Mouse (Mus musculus) G1E-ER4 (cell line): ENCODE results near the gene Vamp5. TPM values are rescaled to one million over a fixed set of nuclear protein-coding genes. Genes with fewer than 3 reads are reported as not detected.

Experiments used
- GATA1 ChIP-seq: IDR thresholded peaks from one replicate; pipeline ENCODE4 v1.8.0; 2012; ENCODE audit warnings: low read length, inconsistent platforms
- polyA plus RNA-seq: library from polyadenylated mRNA; stranded (reverse); fragments of >175 nt; gene quantifications from 2 replicates; pipeline ENCODE4 v1.2.3, GENCODE M21; 2012

Gene Vamp5
- polyA plus RNA-seq = 234 and 278 TPM in 2 replicates

DNA sequence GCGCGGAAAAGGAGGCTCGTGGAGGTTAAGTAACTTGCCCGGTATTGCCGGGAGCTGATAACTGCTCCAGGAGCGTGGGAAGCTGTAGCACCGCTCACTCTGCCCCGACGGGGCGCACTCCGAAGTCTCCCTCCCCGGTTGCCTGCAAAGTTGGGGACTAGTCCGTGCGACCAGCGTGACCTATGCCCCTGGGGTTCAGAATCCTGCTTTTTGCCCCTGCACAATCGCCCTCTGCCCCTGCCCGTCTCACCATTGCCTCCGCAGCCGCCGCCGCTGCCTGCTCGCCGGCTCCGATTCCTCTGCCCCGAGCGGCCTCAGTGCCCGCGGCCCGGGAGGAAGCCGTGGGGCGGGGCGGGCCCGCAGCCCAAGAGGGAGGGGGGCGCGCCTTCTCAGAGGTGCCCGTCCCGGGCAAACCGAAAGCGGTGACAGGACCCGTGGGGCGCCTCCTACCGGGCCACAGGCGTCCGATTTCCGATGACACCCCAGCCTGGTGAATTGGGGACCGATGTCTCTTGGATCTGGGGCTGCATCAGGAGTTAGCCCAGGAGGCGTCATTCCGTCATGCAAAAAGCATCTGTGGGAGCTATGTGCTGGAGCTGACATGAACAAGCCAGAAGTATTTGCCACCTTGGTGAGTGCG is at the start of gene Vamp5:
Gene Vamp5 (minus strand): TSS at position 338 of the 640 bp plus-strand sequence.
- TF ChIP-seq GATA1 = no peak

DNA sequence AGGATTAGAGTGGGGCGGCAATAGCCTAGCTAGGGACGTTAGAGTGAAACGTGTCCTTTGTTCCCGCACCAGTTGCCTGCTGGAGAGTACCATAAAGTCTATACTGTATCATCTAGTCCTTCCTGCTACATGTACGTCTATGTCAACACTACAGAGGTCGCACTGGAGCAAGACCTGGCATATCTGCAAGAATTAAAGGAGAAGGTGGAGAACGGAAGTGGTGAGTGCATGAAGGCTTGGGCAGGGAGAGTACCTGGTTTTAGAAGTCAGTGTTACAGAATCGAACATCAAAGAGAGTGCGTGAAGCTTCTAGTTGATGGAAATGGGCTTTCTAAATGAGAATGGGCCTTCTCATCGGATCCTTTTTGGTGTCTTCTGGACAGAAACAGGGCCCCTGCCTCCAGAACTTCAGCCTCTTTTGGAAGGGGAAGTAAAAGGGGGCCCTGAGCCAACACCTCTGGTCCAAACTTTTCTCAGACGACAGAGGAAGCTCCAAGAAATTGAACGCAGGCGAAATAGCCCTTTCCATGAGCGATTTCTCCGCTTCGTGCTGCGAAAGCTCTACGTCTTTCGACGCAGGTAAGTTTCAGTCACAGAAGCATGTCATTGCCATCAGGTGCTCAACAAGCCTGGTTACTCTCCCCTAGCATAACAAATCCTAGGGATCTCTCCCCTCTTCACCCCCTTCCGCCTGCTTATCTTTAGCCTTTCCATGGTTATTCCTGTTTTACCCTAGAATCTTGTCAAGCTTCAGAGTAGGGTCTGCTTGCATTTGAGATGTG is 49.0 kb upstream of the Vamp5 start:
- TF ChIP-seq GATA1 = no peak

DNA sequence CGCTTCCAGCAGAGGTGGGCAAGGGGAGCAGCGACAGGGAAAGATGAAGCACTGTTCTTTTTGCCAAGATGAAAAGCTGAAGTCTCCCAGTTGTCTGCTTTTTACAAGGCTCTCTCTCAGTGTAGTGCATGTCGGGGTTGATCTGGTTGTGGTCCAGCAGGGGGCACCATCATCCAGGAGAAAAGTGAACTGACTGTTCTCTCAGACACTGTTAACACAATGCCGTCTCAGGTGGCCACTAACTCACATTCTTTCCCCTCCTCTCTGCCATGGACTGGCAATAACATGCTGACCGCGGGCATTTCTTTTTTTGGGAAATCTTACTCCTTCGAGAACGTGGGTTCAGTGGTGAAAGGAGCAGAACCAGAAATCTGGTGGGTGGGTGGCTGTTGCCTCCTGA is 47.8 kb upstream of the Vamp5 start:
- no peak for TF ChIP-seq GATA1

DNA sequence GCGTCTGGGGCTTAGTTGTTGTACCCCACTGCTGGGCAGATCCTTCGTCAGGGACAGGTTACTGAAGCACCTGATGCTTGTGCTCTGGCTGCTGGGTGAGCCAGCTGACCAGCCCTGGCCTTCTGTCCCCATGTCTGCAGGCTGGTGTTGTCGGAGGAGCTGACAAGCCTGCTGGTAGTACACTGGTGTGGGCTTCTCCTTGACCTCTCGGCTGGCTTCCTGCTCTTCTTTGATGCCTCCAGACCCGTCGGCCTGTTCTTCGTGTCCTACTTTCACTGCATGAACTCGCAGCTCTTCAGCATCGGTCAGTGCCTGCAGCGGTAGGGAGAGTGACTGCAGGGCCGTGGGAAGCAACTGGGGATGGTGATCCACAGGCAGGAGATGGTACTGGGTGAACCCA is 45.4 kb upstream of the Vamp5 start:
- no peak for TF ChIP-seq GATA1

DNA sequence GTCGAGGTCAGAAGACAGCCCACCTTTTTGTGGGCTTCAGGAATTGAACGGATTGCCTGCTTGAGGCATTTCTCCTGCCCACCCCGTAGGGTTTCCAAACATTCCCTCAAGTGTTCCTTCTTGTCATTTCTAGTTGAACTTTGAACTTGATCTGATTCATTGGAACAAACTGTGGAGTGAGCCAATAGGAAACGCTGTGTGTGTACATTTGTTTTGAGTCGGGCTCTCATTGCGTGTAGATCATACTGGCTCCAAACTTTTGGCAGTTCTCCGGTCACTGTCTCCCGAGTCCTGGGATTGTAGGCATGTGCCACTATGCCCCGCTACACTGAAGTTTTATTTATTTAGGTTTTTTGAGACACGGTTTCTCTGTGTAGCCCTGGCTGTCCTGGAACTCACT is 40.6 kb upstream of the Vamp5 start:
- no peak for TF ChIP-seq GATA1

DNA sequence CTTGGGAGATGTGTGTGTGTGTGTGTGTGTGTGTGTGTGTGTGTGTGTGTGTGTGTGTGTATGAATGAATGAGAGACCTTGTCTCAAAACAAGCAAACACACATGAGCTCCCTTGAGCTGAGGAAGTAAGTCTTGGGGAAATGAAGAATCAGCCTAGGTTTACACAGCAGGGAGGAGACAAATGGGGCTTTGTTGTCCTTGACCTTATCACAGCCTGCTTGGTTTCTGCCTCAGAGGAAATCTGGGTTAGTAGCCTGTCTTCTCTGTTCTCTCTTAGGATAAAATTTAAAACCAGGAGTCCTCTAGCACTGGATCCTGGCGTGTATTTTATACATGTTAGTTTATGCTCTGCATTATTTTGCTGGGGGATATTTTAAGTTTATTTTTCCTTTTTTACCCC is 39.5 kb upstream of the Vamp5 start:
- no peak for TF ChIP-seq GATA1

DNA sequence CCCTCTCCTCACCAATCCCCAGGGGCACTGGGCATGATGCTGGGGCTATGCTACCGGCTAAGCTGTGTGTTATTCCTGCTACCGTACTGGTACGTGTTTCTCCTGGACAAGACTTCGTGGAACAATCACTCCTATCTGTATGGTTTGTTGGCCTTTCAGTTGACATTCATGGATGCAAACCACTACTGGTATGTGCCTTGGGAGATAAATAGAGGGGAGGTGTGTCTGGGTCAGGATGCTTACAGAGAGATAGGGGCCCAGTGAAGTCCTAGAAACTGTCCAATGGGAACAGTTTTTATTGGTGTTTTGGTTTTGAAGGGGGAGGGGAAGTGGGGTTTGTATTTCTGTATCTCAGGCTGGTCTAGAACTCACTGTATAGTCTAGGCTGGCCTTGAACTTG is 38.0 kb upstream of the Vamp5 start:
- TF ChIP-seq GATA1 = no peak

DNA sequence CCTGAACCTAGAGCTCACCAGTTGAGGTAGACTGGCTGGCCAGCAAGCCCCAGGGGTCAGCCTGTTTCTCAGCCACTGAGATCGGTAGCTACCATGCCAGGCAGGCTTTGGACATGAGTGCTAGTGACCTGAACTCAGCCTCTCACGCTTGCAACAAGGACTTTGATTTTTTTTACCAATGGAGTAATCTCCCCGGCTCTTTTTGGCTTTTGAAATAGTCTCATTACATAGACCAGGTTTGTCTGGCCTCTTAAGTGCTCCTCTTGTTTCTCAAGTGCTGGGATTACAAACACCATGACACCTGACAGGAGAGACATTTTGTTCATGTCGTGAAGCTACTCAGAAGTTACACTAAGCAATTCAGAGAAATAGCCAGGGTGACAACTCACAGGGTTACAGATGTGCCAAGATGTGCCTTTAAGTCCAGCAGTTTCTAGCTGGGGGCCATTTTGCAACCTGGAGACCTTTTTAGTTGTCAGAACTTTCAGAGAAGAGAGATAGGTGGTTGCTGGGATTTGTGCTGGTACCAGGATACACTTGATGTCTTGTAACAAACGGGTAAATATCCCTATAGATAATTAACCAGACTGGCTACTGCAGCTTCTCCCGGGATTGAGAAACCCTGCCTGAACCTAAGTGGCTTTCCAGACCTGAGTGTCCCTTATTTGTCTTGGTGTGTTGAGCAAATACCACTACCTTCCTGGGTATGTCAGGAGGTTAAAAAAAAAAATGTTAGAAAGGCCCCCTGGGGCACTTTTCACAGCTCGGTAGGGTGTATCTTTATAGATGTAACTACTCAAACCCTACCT is 35.9 kb upstream of the Vamp5 start:
- no peak for TF ChIP-seq GATA1

DNA sequence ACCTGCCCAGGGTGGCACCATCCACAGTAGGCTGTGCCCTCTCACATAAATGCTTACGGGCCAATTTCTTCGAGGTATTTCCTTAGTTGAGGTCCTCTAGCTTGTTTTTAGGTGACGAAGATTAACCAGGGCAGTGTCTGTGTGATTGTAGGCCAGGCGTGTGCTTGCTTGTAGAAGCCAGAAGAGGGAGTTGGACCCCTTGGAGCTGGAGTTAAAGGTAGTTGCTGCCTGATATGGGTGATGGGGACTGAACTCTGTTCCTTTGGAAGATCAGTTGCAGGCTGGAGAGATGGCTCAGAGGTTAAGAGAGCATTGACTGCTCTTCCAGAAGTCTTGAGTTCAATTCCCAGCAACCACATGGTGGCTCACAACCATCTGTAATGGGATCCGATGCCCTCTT is 34.9 kb upstream of the Vamp5 start:
- TF ChIP-seq GATA1 = no peak

DNA sequence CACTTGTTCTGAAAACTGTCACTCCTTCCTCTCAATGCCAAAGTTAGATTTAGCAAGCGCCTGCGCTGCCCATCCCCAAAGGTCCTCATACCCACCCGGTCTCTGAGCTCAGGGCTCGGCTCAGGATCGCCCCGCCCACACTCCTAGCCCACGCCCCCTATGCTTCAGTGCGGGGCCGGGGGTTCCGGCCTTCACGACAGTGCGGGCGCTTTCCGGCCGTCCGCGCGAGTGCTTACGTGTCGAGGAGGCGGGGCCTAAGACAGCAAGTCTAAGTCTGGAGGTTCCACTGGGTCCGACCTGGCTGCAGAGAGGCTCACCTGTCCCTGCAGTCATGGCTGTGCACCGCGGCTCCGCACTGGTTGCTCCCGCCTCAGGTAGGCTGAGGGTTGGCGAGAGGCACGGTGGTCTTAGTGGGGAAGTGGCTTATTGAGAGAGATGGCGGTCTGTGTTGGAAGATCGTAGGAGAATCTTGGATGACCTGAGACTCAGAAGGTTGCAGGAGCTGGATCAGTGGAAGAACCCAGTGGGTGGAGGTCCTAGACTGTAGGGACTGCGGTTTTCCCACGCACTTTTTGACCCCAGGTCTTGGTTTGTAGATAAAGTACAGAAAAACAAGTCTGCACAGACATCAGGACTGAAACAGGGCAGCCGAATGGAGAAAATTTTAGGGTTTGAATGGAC is 33.9 kb upstream of the Vamp5 start, which contains the start of gene Ggcx:
Gene Ggcx (plus strand): TSS at position 233 of the 681 bp plus-strand sequence.
- TF ChIP-seq GATA1 = no peak

DNA sequence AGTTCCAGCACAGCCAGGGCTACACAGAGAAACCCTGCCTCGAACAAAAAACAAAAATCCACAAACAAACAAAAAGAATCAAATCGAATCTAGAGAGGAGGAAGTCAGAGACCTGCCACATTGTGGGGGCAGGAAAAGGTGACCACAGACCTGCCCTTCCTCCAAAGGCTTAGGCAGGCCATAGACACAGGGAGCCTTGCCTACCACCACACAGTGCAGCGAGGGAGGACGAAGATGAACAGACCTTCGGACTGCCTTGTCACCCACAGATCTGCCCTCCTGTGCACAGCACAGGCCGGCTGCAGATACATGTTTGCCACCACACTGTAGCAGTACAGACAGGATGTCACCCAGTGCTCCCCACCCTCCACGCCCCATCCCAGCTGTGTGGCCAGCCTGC is 30.2 kb upstream of the Vamp5 start:
- no peak for TF ChIP-seq GATA1

DNA sequence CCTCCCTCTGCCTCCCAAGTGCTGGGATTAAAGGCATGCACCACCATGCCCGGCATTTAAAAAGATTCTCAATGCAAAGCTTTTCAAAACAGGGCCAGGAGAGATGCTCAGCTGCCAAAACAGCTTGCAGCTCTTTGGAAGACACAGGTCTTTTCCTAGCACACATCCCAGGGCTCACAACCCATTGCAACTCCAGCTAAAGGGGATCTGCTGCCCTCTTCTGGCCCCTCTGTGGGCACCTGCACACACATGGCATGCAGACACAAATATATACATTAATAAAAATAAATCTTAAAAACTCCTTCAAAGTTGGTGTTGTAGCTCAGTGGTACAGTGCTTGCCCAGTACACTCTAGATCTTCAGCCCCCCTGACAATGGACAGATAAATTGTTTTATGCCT is 29.7 kb upstream of the Vamp5 start:
- TF ChIP-seq GATA1 = no peak

DNA sequence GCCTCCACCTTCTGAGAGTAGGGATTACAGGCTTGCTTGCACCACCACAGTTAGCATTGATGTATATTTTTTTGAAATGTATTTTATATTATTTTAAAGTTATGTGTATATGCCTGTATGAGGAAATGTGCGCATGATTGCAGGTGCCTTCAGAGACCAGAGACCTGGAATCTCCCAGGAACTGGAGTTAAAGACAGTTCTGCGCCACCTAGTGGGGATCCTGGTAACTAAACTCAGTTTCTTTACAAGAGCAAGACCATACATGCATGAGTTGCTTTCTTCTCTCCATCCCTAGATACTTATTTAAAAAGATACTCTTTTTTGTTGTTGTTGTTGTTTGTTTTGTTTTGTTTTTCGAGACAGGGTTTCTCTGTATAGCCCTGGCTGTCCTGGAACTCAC is 29.3 kb upstream of the Vamp5 start:
- no peak for TF ChIP-seq GATA1

DNA sequence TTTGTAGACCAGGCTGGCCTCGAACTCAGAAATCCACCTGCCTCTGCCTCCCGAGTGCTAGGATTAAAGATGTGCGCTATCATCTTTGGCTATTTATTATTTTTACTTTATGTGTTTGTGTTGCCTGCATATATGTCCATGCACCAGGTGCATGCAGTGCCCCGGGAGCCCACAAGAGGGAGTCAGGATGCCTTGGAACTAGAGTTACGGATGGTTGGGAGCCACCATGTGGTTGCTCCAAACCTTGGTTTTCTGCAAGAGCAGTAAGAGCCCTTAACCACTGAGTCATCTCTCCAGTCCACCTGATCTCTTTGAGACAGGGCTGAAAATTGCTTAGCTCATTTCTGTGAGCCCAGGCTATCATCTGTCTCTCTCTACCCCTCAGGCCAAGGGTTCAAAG is 26.9 kb upstream of the Vamp5 start:
- no peak for TF ChIP-seq GATA1

DNA sequence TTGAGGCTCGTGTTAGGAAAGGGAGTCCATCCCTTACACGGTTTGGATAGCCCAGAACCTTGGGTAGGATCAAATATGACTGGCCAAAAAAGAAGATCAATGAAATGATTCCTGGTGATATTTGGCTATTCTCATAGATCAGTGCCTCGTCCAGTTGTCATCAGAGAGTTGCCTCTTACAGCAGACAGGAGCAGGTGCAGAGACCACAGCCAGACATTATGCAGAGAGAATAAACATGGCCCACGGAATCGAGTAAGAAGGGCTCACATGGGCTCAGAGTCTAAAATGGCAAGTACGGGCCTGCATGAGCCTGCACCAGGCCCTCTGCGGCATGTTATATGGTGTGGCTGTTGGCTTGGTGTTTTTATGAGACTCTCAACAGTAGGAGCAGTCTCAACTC is 25.1 kb upstream of the Vamp5 start:
- TF ChIP-seq GATA1 = no peak

DNA sequence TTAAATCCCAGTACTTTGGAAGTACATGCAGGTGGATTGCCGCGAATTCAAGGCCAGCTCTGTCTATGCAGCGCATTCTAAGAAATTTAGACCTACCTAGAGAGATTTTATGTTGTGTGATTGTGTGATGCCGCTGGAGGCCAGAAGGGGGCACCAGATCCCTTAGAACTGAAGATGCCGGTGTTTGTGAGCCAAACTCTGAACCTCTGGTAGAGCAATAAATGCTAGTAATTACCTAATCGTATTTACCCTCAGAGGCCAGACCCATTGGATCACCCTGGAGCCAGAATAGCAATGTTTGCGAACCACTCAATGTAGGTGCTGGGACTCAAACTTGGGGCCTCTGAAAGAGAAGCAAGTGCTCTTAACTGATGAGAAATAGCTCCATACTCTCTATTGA is 21.6 kb upstream of the Vamp5 start:
- TF ChIP-seq GATA1 = no peak
